Mouse (Mus musculus) urinary bladder, postnatal 36 days (tissue): Measurements from ENCODE around the gene Them5.
A peak's percentile ranks its signal among the peaks of the same experiment; 100 is the strongest.

Experiments
- DNase-seq, 2 experiments: peaks; one replicate each; pipeline ENCODE4 v3.0.0; 2022; ENCODE audit warnings: low spot score in 2 of 2, mixed read lengths in 1 of 2

The Them5 gene

GRCm38 (mm10) chr3:94341959-94342422 is at the start of gene Them5:
Gene Them5, plus strand, starts transcription at chr3:94342099.
- DNase-seq: no peak

- no peak for DNase-seq
Observed at GRCm38 (mm10) chr3:94305457-94305856, 36.4 kb upstream of the Them5 start.

- DNase-seq: no peak
Observed at GRCm38 (mm10) chr3:94306975-94307374, 34.9 kb upstream of the Them5 start.

GRCm38 (mm10) chr3:94309633-94310363 is 32.1 kb upstream of the Them5 start, which contains the start of gene Them4:
Gene Them4, plus strand, starts transcription at chr3:94310089.
- DNase-seq: peak; percentile 89 to 97

GRCm38 (mm10) chr3:94310491-94310890 is 31.4 kb upstream of the Them5 start:
- DNase-seq: no peak

GRCm38 (mm10) chr3:94310911-94311310 is 31.0 kb upstream of the Them5 start:
- DNase-seq: no peak

GRCm38 (mm10) chr3:94311376-94311775 is 30.5 kb upstream of the Them5 start:
- no peak for DNase-seq

GRCm38 (mm10) chr3:94328681-94329080 is 13.2 kb upstream of the Them5 start:
- no peak for DNase-seq

GRCm38 (mm10) chr3:94334442-94334841 is 7.5 kb upstream of the Them5 start:
- DNase-seq: no peak

GRCm38 (mm10) chr3:94338522-94338921 is 3.4 kb upstream of the Them5 start:
- DNase-seq: no peak

GRCm38 (mm10) chr3:94342552-94342951 is 653 bp downstream of the Them5 start:
- DNase-seq: no peak

GRCm38 (mm10) chr3:94344182-94344581 is 2.3 kb downstream of the Them5 start:
- no peak for DNase-seq

- DNase-seq: no peak
Observed at GRCm38 (mm10) chr3:94344897-94345296, 3.0 kb downstream of the Them5 start.

GRCm38 (mm10) chr3:94348146-94348545 is 6.2 kb downstream of the Them5 start:
- no peak for DNase-seq

- DNase-seq: no peak
Observed at GRCm38 (mm10) chr3:94360812-94361211, 18.9 kb downstream of the Them5 start.

GRCm38 (mm10) chr3:94362138-94362537 is 20.2 kb downstream of the Them5 start, which contains the start of gene C2cd4d:
Gene C2cd4d, plus strand, starts transcription at chr3:94362438.
- no peak for DNase-seq

GRCm38 (mm10) chr3:94363291-94364153 is 21.6 kb downstream of the Them5 start:
- DNase-seq: peak; percentile 17 to 40

- no peak for DNase-seq
Observed at GRCm38 (mm10) chr3:94364154-94364526, 22.2 kb downstream of the Them5 start.

- peak; percentile 57 to 75 for DNase-seq
Observed at GRCm38 (mm10) chr3:94366761-94367160, 24.9 kb downstream of the Them5 start.

- DNase-seq: no peak
Observed at GRCm38 (mm10) chr3:94367511-94367910, 25.6 kb downstream of the Them5 start.

GRCm38 (mm10) chr3:94368631-94369030 is 26.7 kb downstream of the Them5 start:
- no peak for DNase-seq

GRCm38 (mm10) chr3:94369709-94370108 is 27.8 kb downstream of the Them5 start:
- DNase-seq: no peak

- DNase-seq: peak; percentile 68 to 89
Observed at GRCm38 (mm10) chr3:94371637-94372036, 29.7 kb downstream of the Them5 start.
